Mouse (Mus musculus): ENCODE results near the gene Net1. TPM values are rescaled to one million over a fixed set of nuclear protein-coding genes. Genes with fewer than 3 reads are reported as not detected.

Net1 gene
- polyA plus RNA-seq (2012; rRNA removed; ENCODE audit: low replicate concordance), result 23.2 and 32.9 TPM in 2 replicates

DNA sequence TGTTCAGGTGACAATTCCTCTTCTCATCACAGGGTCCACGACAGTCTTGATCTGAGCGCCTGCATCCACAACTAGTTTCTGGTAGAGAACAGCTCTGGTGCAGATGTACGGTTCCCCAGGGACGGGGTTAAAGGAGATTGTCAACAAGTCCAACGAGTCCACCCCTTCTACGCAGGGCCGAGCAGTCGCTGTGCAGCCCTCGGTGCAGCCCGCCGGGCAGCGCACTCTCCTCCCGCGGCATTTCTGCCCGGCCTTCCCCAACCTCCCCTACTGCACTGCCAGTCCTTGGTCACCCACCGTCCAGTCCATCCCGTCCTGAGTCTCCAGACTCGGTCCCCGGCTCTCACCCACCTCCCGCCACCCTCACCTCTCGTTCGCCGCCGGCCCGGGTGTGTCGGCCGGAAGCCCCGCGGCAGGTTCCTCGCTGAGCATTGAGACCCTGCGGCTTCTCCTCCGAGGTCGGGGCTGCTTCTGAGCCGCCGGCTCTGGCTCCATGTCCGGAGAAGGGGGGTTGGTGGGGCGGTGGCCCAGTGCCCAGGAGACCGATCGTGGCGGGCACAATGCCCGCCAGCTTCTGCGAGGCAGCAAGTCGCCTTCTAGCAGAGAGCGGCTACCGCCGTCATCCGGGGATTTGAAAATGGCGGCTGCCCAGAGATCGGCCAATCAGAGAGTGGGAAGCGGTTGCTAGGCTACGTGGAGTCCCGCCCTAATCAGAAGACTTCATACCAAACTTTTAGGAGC is at the start of gene Net1, which contains the start of gene Tubal3:
Net1 (minus strand) TSS at position 650 of the 741 bp plus-strand sequence.
Tubal3 (plus strand) TSS at position 704 of the 741 bp plus-strand sequence.

DNA sequence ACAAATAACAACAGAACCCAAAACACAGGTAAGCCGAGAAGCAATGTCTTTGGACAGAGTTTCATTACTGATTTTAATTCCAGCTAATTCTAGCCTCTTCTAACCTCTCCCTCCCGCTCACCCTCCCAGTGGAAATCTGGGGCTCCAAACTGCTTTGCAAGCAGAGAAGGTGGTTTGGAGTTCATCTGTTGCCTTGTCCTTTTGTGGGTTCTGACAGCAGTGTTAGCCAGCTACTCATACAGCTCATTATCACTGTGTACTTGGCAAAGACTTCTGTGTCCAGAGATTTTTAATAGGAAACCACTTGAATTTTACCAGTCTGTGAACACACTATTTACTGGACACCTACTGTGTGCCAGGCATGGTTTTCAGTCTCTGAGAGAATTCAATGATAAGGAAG is 27.2 kb upstream of the Net1 start, which contains the start of gene Ucn3:
Ucn3 (minus strand) TSS at position 101 of the 400 bp plus-strand sequence.

DNA sequence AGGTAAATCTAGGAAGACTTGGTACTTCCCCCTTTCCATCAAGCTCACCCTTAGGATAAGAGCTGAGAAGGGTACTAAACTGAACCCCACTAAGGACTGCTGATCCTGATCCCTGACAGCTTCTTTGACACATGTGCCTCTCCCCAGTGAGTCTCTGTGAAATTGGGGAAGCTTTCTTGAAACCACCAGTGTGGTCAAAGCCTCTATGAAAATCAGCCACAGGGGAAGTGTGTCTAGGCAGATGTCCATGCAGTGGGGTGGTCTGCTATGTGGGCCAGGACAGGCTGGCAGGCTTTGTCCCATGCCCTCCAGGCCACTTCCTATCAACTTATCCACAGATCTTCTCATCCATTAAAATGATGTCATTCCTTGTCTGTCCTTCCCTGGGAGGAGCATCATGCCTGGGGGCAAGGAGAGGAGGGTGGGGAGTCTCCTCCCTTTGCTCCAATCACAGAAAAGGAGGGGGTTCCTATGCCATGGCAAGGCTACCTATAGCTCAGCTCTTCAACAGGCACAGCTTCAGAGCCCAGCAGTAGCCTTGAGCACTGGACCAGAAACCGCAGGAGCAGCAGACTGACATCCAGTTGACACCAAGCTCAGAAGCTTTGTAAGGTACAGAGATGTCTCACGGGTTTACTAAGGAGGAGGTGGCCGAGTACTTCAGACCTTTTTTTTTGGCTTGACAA is 64.2 kb downstream of the Net1 start, which contains the start of gene Calm5:
Calm5 (plus strand) TSS at position 526 of the 686 bp plus-strand sequence.

DNA sequence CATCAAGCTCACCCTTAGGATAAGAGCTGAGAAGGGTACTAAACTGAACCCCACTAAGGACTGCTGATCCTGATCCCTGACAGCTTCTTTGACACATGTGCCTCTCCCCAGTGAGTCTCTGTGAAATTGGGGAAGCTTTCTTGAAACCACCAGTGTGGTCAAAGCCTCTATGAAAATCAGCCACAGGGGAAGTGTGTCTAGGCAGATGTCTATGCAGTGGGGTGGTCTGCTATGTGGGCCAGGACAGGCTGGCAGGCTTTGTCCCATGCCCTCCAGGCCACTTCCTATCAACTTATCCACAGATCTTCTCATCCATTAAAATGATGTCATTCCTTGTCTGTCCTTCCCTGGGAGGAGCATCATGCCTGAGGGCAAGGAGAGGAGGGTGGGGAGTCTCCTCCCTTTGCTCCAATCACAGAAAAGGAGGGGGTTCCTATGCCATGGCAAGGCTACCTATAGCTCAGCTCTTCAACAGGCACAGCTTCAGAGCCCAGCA is 80.7 kb downstream of the Net1 start, which contains the start of gene Calm4:
Calm4 (plus strand) TSS at position 446 of the 496 bp plus-strand sequence.

Other genes starting within 250 kb of the Net1 start
- gene Calml3, start 113.9 kb downstream of the Net1 start, polyA plus RNA-seq (2012; rRNA removed; ENCODE audit: low replicate concordance), result not detected in 2 replicates
- gene Calm4, start 80.5 kb downstream of the Net1 start, polyA plus RNA-seq (2012; rRNA removed; ENCODE audit: low replicate concordance), result not detected in 2 replicates
- not detected in 2 replicates for gene Calm5, start 64.0 kb downstream of the Net1 start, polyA plus RNA-seq (2012; rRNA removed; ENCODE audit: low replicate concordance)
- gene Tubal3, start 54 bp upstream of the Net1 start, polyA plus RNA-seq (2012; rRNA removed; ENCODE audit: low replicate concordance), result 17.8 and 30.3 TPM in 2 replicates
- gene Ucn3, start 27.1 kb upstream of the Net1 start, polyA plus RNA-seq (2012; rRNA removed; ENCODE audit: low replicate concordance), result 2.0 and 4.2 TPM in 2 replicates
- gene Akr1c14, start 130.8 kb upstream of the Net1 start, polyA plus RNA-seq (2012; rRNA removed; ENCODE audit: low replicate concordance), result 0.40 and 1.2 TPM in 2 replicates
- gene Akr1c18, start 232.4 kb upstream of the Net1 start, polyA plus RNA-seq (2012; rRNA removed; ENCODE audit: low replicate concordance), result not detected in 2 replicates

Data from duodenum, adult 2 months (tissue).